Mouse (Mus musculus) right cerebral cortex, postnatal 25 days (tissue): ENCODE measurements at regions not wholly inside any gene's neighbourhood (a gene's known extent, or its start where the extent isn't known, plus 50 kb on each side); places are given as distances from the start of the nearest gene placed in this dataset.
"Not testable (repeated sequence)": the region's sequence is repeated elsewhere in the genome, so short reads cannot be mapped to it uniquely, and the experiment has no call there.

ENCODE experiments used
- DNase-seq: peaks from one replicate; pipeline ENCODE4 v3.0.0; 2022

- no peak for DNase-seq
Observed at GRCm38 (mm10) chr5:133935451-133935850, 164.1 kb upstream of the Castor2 start.

GRCm38 (mm10) chr5:133935006-133935405, 164.5 kb upstream of the Castor2 start:
- DNase-seq, result peak; percentile 47

GRCm38 (mm10) chr5:133930101-133930500, 169.4 kb upstream of the Castor2 start:
- DNase-seq, result no peak

- DNase-seq, result no peak
Observed at GRCm38 (mm10) chr5:133927054-133927453, 172.5 kb upstream of the Castor2 start.

GRCm38 (mm10) chr5:133925184-133925900, 174.2 kb upstream of the Castor2 start:
- DNase-seq, result peak; percentile 19

- DNase-seq, result no peak
Observed at GRCm38 (mm10) chr5:133922181-133922580, 177.3 kb upstream of the Castor2 start.

GRCm38 (mm10) chr5:133915734-133916550, 183.6 kb upstream of the Castor2 start:
- DNase-seq, result no peak

GRCm38 (mm10) chr5:133907442-133907841, 192.1 kb upstream of the Castor2 start:
- DNase-seq, result no peak

GRCm38 (mm10) chr5:133898025-133898598, 201.4 kb upstream of the Castor2 start:
- DNase-seq, result peak; percentile 8

GRCm38 (mm10) chr5:133890728-133891127, 208.8 kb upstream of the Castor2 start:
- no peak for DNase-seq

GRCm38 (mm10) chr5:133889841-133890240, 209.7 kb upstream of the Castor2 start:
- peak; percentile 64 for DNase-seq

- no peak for DNase-seq
Observed at GRCm38 (mm10) chr5:133885507-133885906, 214.0 kb upstream of the Castor2 start.

GRCm38 (mm10) chr5:133885016-133885415, 214.5 kb upstream of the Castor2 start:
- DNase-seq, result peak; percentile 29

GRCm38 (mm10) chr5:133884593-133884992, 214.9 kb upstream of the Castor2 start:
- DNase-seq, result no peak

- DNase-seq, result no peak
Observed at GRCm38 (mm10) chr5:133844483-133844882, 255.0 kb upstream of the Castor2 start.

- DNase-seq, result not testable (repeated sequence)
Observed at GRCm38 (mm10) chr5:133842059-133842706, 257.3 kb upstream of the Castor2 start.

GRCm38 (mm10) chr5:133838286-133838685, 261.2 kb upstream of the Castor2 start:
- no peak for DNase-seq

- DNase-seq, result no peak
Observed at GRCm38 (mm10) chr5:133833217-133833616, 266.3 kb upstream of the Castor2 start.

GRCm38 (mm10) chr5:133828226-133828625, 271.3 kb upstream of the Castor2 start:
- DNase-seq, result no peak

- no peak for DNase-seq
Observed at GRCm38 (mm10) chr5:133823871-133824270, 275.6 kb upstream of the Castor2 start.

- no peak for DNase-seq
Observed at GRCm38 (mm10) chr5:133821273-133821672, 278.2 kb upstream of the Castor2 start.

- DNase-seq, result no peak
Observed at GRCm38 (mm10) chr5:133815462-133815861, 284.0 kb upstream of the Castor2 start.

- DNase-seq, result no peak
Observed at GRCm38 (mm10) chr5:133814436-133814835, 285.1 kb upstream of the Castor2 start.
